Mouse (Mus musculus) intestine, postnatal 0 days (tissue): ENCODE results near the gene Pigz. TPM values are rescaled to one million over a fixed set of nuclear protein-coding genes. Genes with fewer than 3 reads are reported as not detected.

ENCODE experiments used
- ATAC-seq: fragments of 200-750 bp; cut with Nextera tagmentation; 2 replicates; pipeline ENCODE4 v1.8.0; 2017; ENCODE audit warnings: mild to moderate bottlenecking, moderate TSS enrichment, moderate library complexity
- H3K27ac ChIP-seq: fragments of 300-500 bp; sonication (generic); 2 replicates; pipeline ENCODE4 v1.5.1; 2014; ENCODE audit warnings: mild to moderate bottlenecking, low read depth, low read length, moderate library complexity
- H3K27me3 ChIP-seq: fragments of 300-500 bp; sonication (generic); replicated peaks from 2 replicates; pipeline ENCODE4 v1.6.1; 2014; ENCODE audit warnings: low read length, mixed read lengths; ENCODE audit not compliant: control insufficient read depth, insufficient read depth
- H3K36me3 ChIP-seq: fragments of 300-500 bp; sonication (generic); 2 replicates; pipeline ENCODE4 v1.6.1; 2014; ENCODE audit warnings: mild to moderate bottlenecking, moderate library complexity; ENCODE audit not compliant: control insufficient read depth, insufficient read depth
- H3K4me1 ChIP-seq: fragments of 300-500 bp; sonication (generic); replicated peaks from 2 replicates; pipeline ENCODE4 v1.6.1; 2014; ENCODE audit warnings: antibody characterized with exemption, low read length, mixed read lengths; ENCODE audit not compliant: control insufficient read depth, insufficient read depth
- H3K4me2 ChIP-seq: fragments of 300-500 bp; sonication (generic); replicated peaks from 2 replicates; pipeline ENCODE4 v1.6.1; 2014; ENCODE audit warnings: low read depth, mild to moderate bottlenecking, moderate library complexity
- H3K4me3 ChIP-seq: fragments of 300-500 bp; sonication (generic); 2 replicates; pipeline ENCODE4 v1.5.1; 2014; ENCODE audit warnings: low read depth, low read length
- H3K9ac ChIP-seq: fragments of 300-500 bp; sonication (generic); 2 replicates; pipeline ENCODE4 v1.6.1; 2014; ENCODE audit warnings: mild to moderate bottlenecking, low read depth, low read length
- H3K9me3 ChIP-seq: fragments of 300-500 bp; sonication (generic); 2 replicates; pipeline ENCODE4 v1.6.1; 2016; ENCODE audit warnings: mixed run types; ENCODE audit not compliant: control insufficient read depth
- CTCF ChIP-seq: sonication (generic); IDR thresholded peaks from 2 replicates; pipeline ENCODE4 v1.5.1; 2016; ENCODE audit warnings: low read depth, mild to moderate bottlenecking, control low read depth, antibody characterized with exemption, moderate library complexity
- WGBS: fragments of 180-500 bp; shearing (Covaris S2); extraction: QIAGEN DNeasy Blood & Tissue Kit; methylation state at CpG from one replicate; pipeline ENCODE4 v1.1.7; 2014; 5-methylcytosine and 5-hydroxymethylcytosine counted together
- microRNA-seq: library from miRNA; unstranded; fragments of <30 nt; microRNA quantifications from one replicate; pipeline ENCODE4, GENCODE M21; 2016
- polyA plus RNA-seq: library from polyadenylated mRNA; unstranded; fragments of >200 nt; fragmentation: Nextera tagmentation; extraction: Ambion mirVana; gene quantifications from 2 replicates; pipeline ENCODE4 v1.2.1, GENCODE M21; 2015

Gene Pigz
- polyA plus RNA-seq, 1 experiment from 2014 or later = 0.39 TPM

GRCm38 (mm10) chr16:31975258-31975657 lies 41.6 kb downstream of the Pigz start:
- ATAC-seq = no peak
- no peak for TF ChIP-seq CTCF
- no peaks in the 10 kb centered on the region for H3K9me3 ChIP-seq
- H3K27ac ChIP-seq = no peak overlapping the region
- H3K4me1 ChIP-seq = no peaks in the 10 kb centered on the region
- H3K9ac ChIP-seq = no peak overlapping the region
- H3K36me3 ChIP-seq = peaks cover 59% of the 10 kb centered on the region
- no peak overlapping the region for H3K4me2 ChIP-seq
- H3K27me3 ChIP-seq = no peaks in the 10 kb centered on the region
- no peak overlapping the region for H3K4me3 ChIP-seq
- WGBS = 89% methylated on average over 4 of the region's 4 CpGs

- no peak for TF ChIP-seq CTCF
- peaks cover 51% of the 10 kb centered on the region for H3K36me3 ChIP-seq
- H3K4me3 ChIP-seq = no peak overlapping the region
- no peaks in the 10 kb centered on the region for H3K9me3 ChIP-seq
- H3K27me3 ChIP-seq = no peaks in the 10 kb centered on the region
- ATAC-seq = no peak
- no peak overlapping the region for H3K9ac ChIP-seq
- no peak overlapping the region for H3K4me2 ChIP-seq
- H3K27ac ChIP-seq = no peak overlapping the region
- 94% methylated on average over 3 of the region's 3 CpGs for WGBS
- H3K4me1 ChIP-seq = no peaks in the 10 kb centered on the region
Observed at GRCm38 (mm10) chr16:31979501-31979900, 45.9 kb downstream of the Pigz start.

GRCm38 (mm10) chr16:31980946-31981345 lies 47.3 kb downstream of the Pigz start:
- Histone ChIP-seq H3K4me1 (no peaks in the 10 kb centered on the region), H3K9me3 (no peaks in the 10 kb centered on the region), H3K27me3 (no peaks in the 10 kb centered on the region), H3K4me3 (no peak overlapping the region), H3K27ac (no peak overlapping the region), H3K4me2 (no peak overlapping the region), H3K9ac (no peak overlapping the region), H3K36me3 (peaks cover 45% of the 10 kb centered on the region)
- ATAC-seq = no peak
- WGBS = 77% methylated on average over 5 of the region's 5 CpGs
- TF ChIP-seq CTCF = peak; percentile 20; the same call in 1 of the 2 replicates

- Histone ChIP-seq H3K9ac (no peak overlapping the region), H3K36me3 (peaks cover 33% of the 10 kb centered on the region), H3K27ac (no peak overlapping the region), H3K9me3 (no peaks in the 10 kb centered on the region), H3K4me1 (no peaks in the 10 kb centered on the region), H3K4me3 (no peak overlapping the region), H3K4me2 (no peak overlapping the region), H3K27me3 (no peaks in the 10 kb centered on the region)
- 51% methylated on average over 1 of the region's 1 CpGs for WGBS
- peak; percentile 35 for TF ChIP-seq CTCF
- no peak for ATAC-seq
Observed at GRCm38 (mm10) chr16:31992039-31992438, 58.4 kb downstream of the Pigz start.

GRCm38 (mm10) chr16:31993195-31993594 lies 59.5 kb downstream of the Pigz start:
- Histone ChIP-seq H3K4me1 (no peaks in the 10 kb centered on the region), H3K36me3 (peaks cover 27% of the 10 kb centered on the region), H3K27me3 (no peaks in the 10 kb centered on the region), H3K4me2 (no peak overlapping the region), H3K9ac (no peak overlapping the region), H3K4me3 (no peak overlapping the region), H3K27ac (no peak overlapping the region; the same call in 1 of the 2 replicates), H3K9me3 (no peaks in the 10 kb centered on the region)
- TF ChIP-seq CTCF = no peak
- 93% methylated on average over 4 of the region's 4 CpGs for WGBS
- ATAC-seq = no peak

- no peak overlapping the region for H3K4me3 ChIP-seq
- TF ChIP-seq CTCF = no peak
- no peak for ATAC-seq
Observed at GRCm38 (mm10) chr16:31993946-31994345, 60.3 kb downstream of the Pigz start.

More at GRCm38 (mm10) chr16:31993946-31994345, 60.3 kb downstream of the Pigz start:
- Histone ChIP-seq H3K27ac (no peak overlapping the region), H3K4me1 (0 out of 2 replicates have a peak, but pooled peaks cover 2% of the 10 kb centered on the region), H3K4me2 (no peak overlapping the region), H3K9me3 (no peaks in the 10 kb centered on the region), H3K36me3 (peaks cover 20% of the 10 kb centered on the region), H3K27me3 (no peaks in the 10 kb centered on the region), H3K9ac (no peak overlapping the region)

Small RNAs within 50 kb of the gene (microRNA-seq; reads per million reads assigned to microRNA genes)
- gene Gm26269 = not detected

Other genes with a start within 250 kb of the Pigz start
- gene Meltf, start 55.0 kb upstream of the Pigz start, polyA plus RNA-seq = 568 and 663 TPM in 2 replicates
- gene 0610012G03Rik, start 14.6 kb downstream of the Pigz start, polyA plus RNA-seq = 203 and 214 TPM in 2 replicates
- gene Ncbp2, start 14.7 kb downstream of the Pigz start, polyA plus RNA-seq = 24.7 and 28.4 TPM in 2 replicates
- 5.0 and 5.2 TPM in 2 replicates for gene Senp5, start 69.4 kb downstream of the Pigz start, polyA plus RNA-seq
- gene Pak2, start 145.5 kb downstream of the Pigz start, polyA plus RNA-seq = 23.4 and 25.6 TPM in 2 replicates
- 68.1 and 71.6 TPM in 2 replicates for gene Pigx, start 165.9 kb downstream of the Pigz start, polyA plus RNA-seq
- 22.3 and 23.0 TPM in 2 replicates for gene Cep19, start 165.9 kb downstream of the Pigz start, polyA plus RNA-seq
- 4.7 and 4.8 TPM in 2 replicates for gene Nrros, start 231.7 kb downstream of the Pigz start, polyA plus RNA-seq
- gene Bex6, start 246.0 kb downstream of the Pigz start, polyA plus RNA-seq = 0.13 TPM in 1 of 2 replicates, not detected in the other